Mouse (Mus musculus): ENCODE data around the gene C2cd2l.

Gene C2cd2l

GRCm38 (mm10) chr9:44319887-44320798 lies at the start of gene C2cd2l:
TSS of gene C2cd2l (minus strand) at chr9:44320285.
- ChIA-PET POLR2A (interaction anchor here (0.5 to 16.0 kb wide), 90 partner anchors 8 to 1115 kb away, joined by 3 to 483 read pairs (median 5); partner anchors contain the start of genes Cbl (in 4 of the 4), H2afx (in 4 of the 4), Hmbs (in 4 of the 4) and Abcg4 (in 3 of the 4)), CTCF (interaction anchor here (0.6 to 2.4 kb wide), 30 partner anchors 9 to 1109 kb away, joined by 3 to 15 read pairs (median 4); partner anchors contain the start of genes Nlrx1 (in 2 of the 4), Arcn1 (in 1 of the 4), Cbl (in 1 of the 4) and Ccdc153 (in 1 of the 4))

- ChIA-PET CTCF (interaction anchor here in 3 of 4 experiments (0.5 to 2.0 kb wide), 17 partner anchors 9 to 291 kb away, joined by 3 to 18 read pairs (median 3); partner anchors contain the start of genes Hmbs (in 2 of the 3), Hyou1 (in 2 of the 3) and Ccdc84 (in 1 of the 3)), POLR2A (interaction anchor here in 3 of 4 experiments (0.5 to 8.7 kb wide), 19 partner anchors 9 to 307 kb away, joined by 3 to 120 read pairs (median 3); partner anchors contain the start of genes Hyou1 (in 3 of the 3), H2afx (in 2 of the 3), Dpagt1 (in 1 of the 3) and Hmbs (in 1 of the 3))
Measured at GRCm38 (mm10) chr9:44364480-44364879, 44.4 kb upstream of the C2cd2l start.

- CTCF ChIA-PET: interaction anchor here (0.6 to 2.6 kb wide), 61 partner anchors 9 to 965 kb away, joined by 3 to 29 read pairs (median 4); partner anchors contain the start of genes Hyou1 (in 3 of the 4), Bcl9l (in 2 of the 4), H2afx (in 2 of the 4) and Hmbs (in 2 of the 4)
- POLR2A ChIA-PET: interaction anchor here (0.6 to 8.7 kb wide), 97 partner anchors 8 to 1677 kb away, joined by 3 to 120 read pairs (median 5); partner anchors contain the start of genes Hyou1 (in 4 of the 4), Cbl (in 3 of the 4), Dpagt1 (in 3 of the 4) and H2afx (in 3 of the 4)
Measured at GRCm38 (mm10) chr9:44361931-44362330, 41.8 kb upstream of the C2cd2l start.

- POLR2A ChIA-PET: interaction anchor here (0.6 to 8.7 kb wide), 113 partner anchors 7 to 1677 kb away, joined by 3 to 120 read pairs (median 4); partner anchors contain the start of genes Hyou1 (in 4 of the 4), C2cd2l (in 3 of the 4), Cbl (in 3 of the 4) and Dpagt1 (in 3 of the 4)
- CTCF ChIA-PET: interaction anchor here (0.5 to 2.6 kb wide), 71 partner anchors 8 to 965 kb away, joined by 3 to 29 read pairs (median 4); partner anchors contain the start of genes Hmbs (in 3 of the 4), Hyou1 (in 3 of the 4), Bcl9l (in 2 of the 4) and Cbl (in 2 of the 4)
Measured at GRCm38 (mm10) chr9:44361190-44361917, 41.3 kb upstream of the C2cd2l start, which contains the start of gene Vps11. TSS of gene Vps11 (minus strand) at chr9:44361670.

- CTCF ChIA-PET: no interaction called here
- POLR2A ChIA-PET: interaction anchor here in 1 of 4 experiments (5.9 to 8.7 kb wide), 2 partner anchors 12 to 21 kb away, joined by 100 to 120 read pairs; partner anchors contain the start of genes H2afx and Hmbs
Measured at GRCm38 (mm10) chr9:44357207-44357606, 37.1 kb upstream of the C2cd2l start.

GRCm38 (mm10) chr9:44353142-44353541 lies 33.1 kb upstream of the C2cd2l start:
- CTCF ChIA-PET: interaction anchor here in 2 of 4 experiments (0.7 to 2.7 kb wide), 7 partner anchors 9 to 234 kb away, joined by 3 to 14 read pairs (median 3); partner anchors contain the start of genes Hmbs (in 1 of the 2), Hyou1 (in 1 of the 2) and Vps11 (in 1 of the 2)
- POLR2A ChIA-PET: interaction anchor here (0.6 to 6.3 kb wide), 32 partner anchors 8 to 244 kb away, joined by 3 to 82 read pairs (median 4); partner anchors contain the start of genes C2cd2l (in 3 of the 4), H2afx (in 3 of the 4), Vps11 (in 3 of the 4) and Dpagt1 (in 2 of the 4)

GRCm38 (mm10) chr9:44352337-44352736 lies 32.3 kb upstream of the C2cd2l start:
- CTCF ChIA-PET: interaction anchor here in 3 of 4 experiments (0.6 to 2.7 kb wide), 5 partner anchors 9 to 278 kb away, joined by 3 to 14 read pairs (median 3); partner anchors contain the start of gene Vps11 (in 1 of the 3)
- POLR2A ChIA-PET: interaction anchor here (0.6 to 6.3 kb wide), 25 partner anchors 8 to 238 kb away, joined by 3 to 82 read pairs (median 6); partner anchors contain the start of genes C2cd2l (in 3 of the 4), H2afx (in 3 of the 4), Vps11 (in 3 of the 4) and Dpagt1 (in 2 of the 4)

GRCm38 (mm10) chr9:44351396-44351795 lies 31.3 kb upstream of the C2cd2l start:
- POLR2A ChIA-PET: interaction anchor here in 3 of 4 experiments (0.6 to 6.3 kb wide), 8 partner anchors 10 to 37 kb away, joined by 3 to 82 read pairs (median 12); partner anchors contain the start of genes H2afx (in 2 of the 3), Vps11 (in 2 of the 3), C2cd2l (in 1 of the 3) and Dpagt1 (in 1 of the 3)
- CTCF ChIA-PET: interaction anchor here in 2 of 4 experiments (0.6 to 1.0 kb wide), 2 partner anchors 10 to 225 kb away, joined by 3 to 4 read pairs; partner anchors contain the start of gene Vps11 (in 1 of the 2)

- ChIA-PET POLR2A (interaction anchor here (0.5 to 8.5 kb wide), 23 partner anchors 9 to 222 kb away, joined by 3 to 446 read pairs (median 5); partner anchors contain the start of genes H2afx (in 4 of the 4), Vps11 (in 3 of the 4), Hyou1 (in 2 of the 4) and Dpagt1 (in 1 of the 4)), CTCF (interaction anchor here (0.5 to 2.5 kb wide), 15 partner anchors 10 to 1495 kb away, joined by 3 to 8 read pairs (median 3); partner anchors contain the start of genes H2afx (in 2 of the 4) and Vps11 (in 2 of the 4))
Measured at GRCm38 (mm10) chr9:44348546-44348945, 28.5 kb upstream of the C2cd2l start.

- POLR2A ChIA-PET: interaction anchor here (0.5 to 8.5 kb wide), 27 partner anchors 8 to 550 kb away, joined by 3 to 446 read pairs (median 6); partner anchors contain the start of genes H2afx (in 4 of the 4), Hyou1 (in 3 of the 4), Vps11 (in 3 of the 4) and C2cd2l (in 2 of the 4)
- CTCF ChIA-PET: interaction anchor here in 1 of 4 experiments (0.7 to 2.9 kb wide), 5 partner anchors 9 to 363 kb away, joined by 3 to 12 read pairs (median 3); partner anchors contain the start of gene Vps11
Measured at GRCm38 (mm10) chr9:44347621-44348020, 27.5 kb upstream of the C2cd2l start.

GRCm38 (mm10) chr9:44347166-44347565 lies 27.1 kb upstream of the C2cd2l start:
- POLR2A ChIA-PET: interaction anchor here (0.5 to 8.5 kb wide), 34 partner anchors 8 to 550 kb away, joined by 3 to 446 read pairs (median 6); partner anchors contain the start of genes H2afx (in 4 of the 4), Hyou1 (in 3 of the 4), C2cd2l (in 2 of the 4) and Ccdc84 (in 2 of the 4)
- CTCF ChIA-PET: interaction anchor here in 2 of 4 experiments (0.6 to 2.9 kb wide), 5 partner anchors 8 to 36 kb away, joined by 3 to 12 read pairs (median 5); partner anchors contain the start of gene Vps11 (in 1 of the 2)

- ChIA-PET CTCF (interaction anchor here in 2 of 4 experiments (0.5 to 2.9 kb wide), 7 partner anchors 16 to 393 kb away, joined by 3 to 12 read pairs (median 4); partner anchors contain the start of gene Vps11 (in 2 of the 2)), POLR2A (interaction anchor here (0.7 to 8.5 kb wide), 32 partner anchors 8 to 289 kb away, joined by 3 to 446 read pairs (median 8); partner anchors contain the start of genes H2afx (in 4 of the 4), C2cd2l (in 2 of the 4), Ccdc84 (in 2 of the 4) and Dpagt1 (in 2 of the 4))
Measured at GRCm38 (mm10) chr9:44345570-44346433, 25.7 kb upstream of the C2cd2l start.

- ChIA-PET POLR2A (interaction anchor here (0.6 to 8.5 kb wide), 68 partner anchors 9 to 923 kb away, joined by 3 to 446 read pairs (median 5); partner anchors contain the start of genes C2cd2l (in 4 of the 4), H2afx (in 4 of the 4), Dpagt1 (in 3 of the 4) and Hyou1 (in 3 of the 4)), CTCF (interaction anchor here (0.6 to 1.9 kb wide), 19 partner anchors 8 to 235 kb away, joined by 3 to 13 read pairs (median 4); partner anchors contain the start of genes Vps11 (in 3 of the 4), Dpagt1 (in 1 of the 4), H2afx (in 1 of the 4) and Hyou1 (in 1 of the 4))
Measured at GRCm38 (mm10) chr9:44343781-44344421, 23.8 kb upstream of the C2cd2l start, which contains the start of gene Hmbs. TSS of gene Hmbs (minus strand) at chr9:44344228.

GRCm38 (mm10) chr9:44343290-44343689 lies 23.2 kb upstream of the C2cd2l start:
- CTCF ChIA-PET: interaction anchor here (0.6 to 1.9 kb wide), 18 partner anchors 9 to 249 kb away, joined by 3 to 13 read pairs (median 4); partner anchors contain the start of genes Vps11 (in 3 of the 4), Dpagt1 (in 1 of the 4), H2afx (in 1 of the 4) and Hyou1 (in 1 of the 4)
- POLR2A ChIA-PET: interaction anchor here (0.6 to 8.5 kb wide), 62 partner anchors 8 to 422 kb away, joined by 3 to 446 read pairs (median 5); partner anchors contain the start of genes C2cd2l (in 4 of the 4), H2afx (in 4 of the 4), Dpagt1 (in 3 of the 4) and Hyou1 (in 3 of the 4)
